In the genomic region with DNA sequence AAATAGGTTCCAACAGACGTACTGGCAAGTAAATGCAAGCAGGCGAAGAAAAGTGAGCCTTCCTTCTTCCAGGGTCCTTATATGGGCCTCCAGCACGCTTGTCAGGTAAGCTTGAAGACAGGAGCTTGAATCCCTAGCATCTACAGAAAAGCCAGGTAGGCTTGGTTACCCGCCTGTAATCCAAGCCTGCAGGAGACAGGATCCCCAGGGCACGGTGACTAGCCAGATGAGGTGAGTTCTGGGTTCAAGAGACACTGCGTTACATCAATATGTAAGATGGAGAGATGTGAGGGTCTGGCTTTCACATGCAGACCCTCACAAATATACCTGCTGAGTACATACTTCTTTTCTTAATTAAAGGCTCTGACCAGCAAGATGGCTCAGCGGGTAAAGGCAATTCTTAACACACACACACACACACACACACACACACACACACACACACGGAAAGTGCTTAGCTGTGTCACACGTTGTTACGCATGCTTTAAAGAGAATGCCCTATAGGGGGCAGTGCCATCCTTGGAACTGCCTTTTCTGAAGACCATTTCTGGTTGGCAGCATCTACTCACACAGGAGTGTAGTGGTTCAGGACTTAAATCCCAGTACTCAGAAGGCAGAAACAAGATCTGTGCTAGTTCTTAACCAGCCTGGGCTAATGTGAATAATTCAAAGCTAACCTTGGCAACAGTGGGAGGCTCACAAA, we compare ENCODE assay signal across 8 mouse cellular contexts. TPM values are rescaled to one million over a fixed set of nuclear protein-coding genes. Genes with fewer than 3 reads are reported as not detected.
A peak's percentile ranks its signal among the peaks of the same experiment; 100 is the strongest.
DNase-seq lines count a peak whose midpoint lies in the region; ATAC-seq and TF ChIP-seq lines count a peak whose summit lies in the region.

No protein-coding gene starts in this region.

- DNase-seq in right cerebral cortex, adult 18-20 months = peak; percentile 39
- no peak for DNase-seq in right cerebral cortex, postnatal 25 days
- peak; percentile 68 for DNase-seq in cerebellum, adult 11-12 months
- DNase-seq in forebrain, postnatal 0 days = peak; percentile 72
- peak; percentile 65 for DNase-seq in kidney, adult 2 months
- peak; percentile 87 for DNase-seq in liver, adult 2 months (ENCODE audit: extremely low read depth, low read depth, low spot score)
- DNase-seq in monocyte, adult 2 months (ENCODE audit: low read depth in 1 of 2, low spot score in 2 of 2) = peak; percentile 23 to 51
- peak; percentile 71 for DNase-seq in telencephalon, adult 2 months (ENCODE audit: low read depth, low spot score)

- peaks cover 3% of the 10 kb centered on the region; the same call in 1 of the 2 replicates for H3K79me2 ChIP-seq in liver, adult 2 months (ENCODE audit: control insufficient read depth, insufficient read depth, low read length)

- peaks cover 9% of the 10 kb centered on the region; the same call in 1 of the 2 replicates for H3K4me1 ChIP-seq in forebrain, postnatal 0 days (ENCODE audit: insufficient read depth)
- H3K4me1 ChIP-seq in kidney, adult 2 months (ENCODE audit: control insufficient read depth, insufficient read depth, low read length) = no peaks in the 10 kb centered on the region
- H3K4me1 ChIP-seq in liver, adult 2 months (ENCODE audit: control insufficient read depth, insufficient read depth, low read length) = peaks cover 7% of the 10 kb centered on the region; the same call in 1 of the 2 replicates

- H3K9me3 ChIP-seq in forebrain, postnatal 0 days (ENCODE audit: low read length) = no peaks in the 10 kb centered on the region

- peaks cover 8% of the 10 kb centered on the region; the same call in 1 of the 2 replicates for H3K36me3 ChIP-seq in forebrain, postnatal 0 days (ENCODE audit: insufficient read depth)
- no peaks in the 10 kb centered on the region for H3K36me3 ChIP-seq in kidney, adult 2 months (ENCODE audit: control insufficient read depth, insufficient read depth, low read length)
- peaks cover 5% of the 10 kb centered on the region for H3K36me3 ChIP-seq in liver, adult 2 months (ENCODE audit: control insufficient read depth, insufficient read depth, low read length)

- TF ChIP-seq CTCF in forebrain, postnatal 0 days (IDR thresholded peaks at IDR 0.05; ENCODE audit: low read depth) = peak; percentile 76
- TF ChIP-seq CTCF in kidney, adult 2 months (conservative IDR thresholded peaks at IDR 0.05; ENCODE audit: insufficient read depth, insufficient read length, low read depth, low read length) = peak; percentile 73
- TF ChIP-seq CTCF in liver, adult 2 months (IDR thresholded peaks at IDR 0.05; ENCODE audit: low read depth, low read length) = peak; percentile 34

- H3K4me2 ChIP-seq in forebrain, postnatal 0 days (ENCODE audit: low read depth) = peak overlapping the region; percentile 59

- H3K4me3 ChIP-seq in forebrain, postnatal 0 days (ENCODE audit: low read depth, low read length) = peak overlapping the region; percentile 72
- no peak overlapping the region for H3K4me3 ChIP-seq in kidney, adult 2 months (ENCODE audit: insufficient read depth, low read depth, low read length)
- H3K4me3 ChIP-seq in liver, adult 2 months (ENCODE audit: insufficient read depth, low read depth, low read length) = peak overlapping the region; percentile 53; the same call in 1 of the 2 replicates

- no peak for TF ChIP-seq POLR2A in kidney, adult 2 months (IDR thresholded peaks at IDR 0.05; ENCODE audit: low read depth, low read length)
- TF ChIP-seq POLR2A in liver, adult 2 months (IDR thresholded peaks at IDR 0.05; ENCODE audit: extremely low read depth, insufficient read depth, low read length) = no peak

- ATAC-seq in forebrain, postnatal 0 days = no peak

- no peak overlapping the region for H3K27ac ChIP-seq in forebrain, postnatal 0 days (ENCODE audit: low read depth, low read length)
- H3K27ac ChIP-seq in kidney, adult 2 months (ENCODE audit: insufficient read depth, low read depth, low read length) = no peak overlapping the region
- H3K27ac ChIP-seq in liver, adult 2 months (replicated peaks; ENCODE audit: insufficient read depth, low read depth, low read length) = no peak overlapping the region

- H3K9ac ChIP-seq in forebrain, postnatal 0 days = no peak overlapping the region; the same call in 1 of the 2 replicates
- H3K9ac ChIP-seq in liver, adult 2 months (ENCODE audit: low read depth, low read length) = no peak overlapping the region

- 40% methylated on average over 10 of the region's 10 CpGs for WGBS in forebrain, postnatal 0 days
- 31% methylated on average over 10 of the region's 10 CpGs for WGBS in kidney, adult 2 months
- 35% methylated on average over 10 of the region's 10 CpGs for WGBS in liver, adult 2 months

- no peaks in the 10 kb centered on the region for H3K27me3 ChIP-seq in forebrain, postnatal 0 days (ENCODE audit: insufficient read depth, low read length)
- no peaks in the 10 kb centered on the region for H3K27me3 ChIP-seq in kidney, adult 2 months (replicated peaks; ENCODE audit: control insufficient read depth, insufficient read depth, low read length)
- no peaks in the 10 kb centered on the region for H3K27me3 ChIP-seq in liver, adult 2 months (ENCODE audit: control insufficient read depth, insufficient read depth, low read length)

RNA-seq across cellular contexts. Expression of gene Elof1, which starts 0.9 kb away (rescaled TPM):
- 122 and 137 TPM in 2 replicates for total RNA-seq in forebrain, postnatal 0 days (2014; rRNA removed)
- 165 and 170 TPM in 2 replicates for polyA plus RNA-seq in forebrain, postnatal 0 days (2015; fragmentation: Nextera tagmentation; extraction: Ambion mirVana)
- 163 and 174 TPM in 2 replicates for polyA plus RNA-seq in kidney, adult 2 months (2012; rRNA removed)
- total RNA-seq in liver, adult 2 months (2014; rRNA removed) = 46.2 and 56.8 TPM in 2 replicates
- 106 and 108 TPM in 2 replicates for polyA plus RNA-seq in liver, adult 2 months (2012; rRNA removed)

RNA-seq across cellular contexts. Expression of gene Acp5, which starts 17.6 kb away (rescaled TPM):
- 3.9 TPM in 1 of 2 replicates, not detected in the other for total RNA-seq in forebrain, postnatal 0 days (2014; rRNA removed)
- polyA plus RNA-seq in forebrain, postnatal 0 days (2015; fragmentation: Nextera tagmentation; extraction: Ambion mirVana) = 0.41 and 0.88 TPM in 2 replicates
- polyA plus RNA-seq in kidney, adult 2 months (2012; rRNA removed) = 166 and 178 TPM in 2 replicates
- total RNA-seq in liver, adult 2 months (2014; rRNA removed) = 93.6 and 123 TPM in 2 replicates
- 200 and 211 TPM in 2 replicates for polyA plus RNA-seq in liver, adult 2 months (2012; rRNA removed)

RNA-seq across cellular contexts. Expression of gene Cnn1, which starts 18.9 kb away (rescaled TPM):
- total RNA-seq in forebrain, postnatal 0 days (2014; rRNA removed) = 0.24 TPM in 1 of 2 replicates, not detected in the other
- polyA plus RNA-seq in forebrain, postnatal 0 days (2015; fragmentation: Nextera tagmentation; extraction: Ambion mirVana) = 0.24 and 0.86 TPM in 2 replicates
- 2.8 and 12.0 TPM in 2 replicates for polyA plus RNA-seq in kidney, adult 2 months (2012; rRNA removed)
- 0.28 and 1.0 TPM in 2 replicates for total RNA-seq in liver, adult 2 months (2014; rRNA removed)
- 0.22 and 0.36 TPM in 2 replicates for polyA plus RNA-seq in liver, adult 2 months (2012; rRNA removed)

RNA-seq across cellular contexts. Expression of gene Ecsit, which starts 32.7 kb away (rescaled TPM):
- total RNA-seq in forebrain, postnatal 0 days (2014; rRNA removed) = 55.2 and 59.2 TPM in 2 replicates
- 64.1 and 64.7 TPM in 2 replicates for polyA plus RNA-seq in forebrain, postnatal 0 days (2015; fragmentation: Nextera tagmentation; extraction: Ambion mirVana)
- polyA plus RNA-seq in kidney, adult 2 months (2012; rRNA removed) = 130 and 143 TPM in 2 replicates
- total RNA-seq in liver, adult 2 months (2014; rRNA removed) = 34.1 and 39.1 TPM in 2 replicates
- 63.9 and 69.2 TPM in 2 replicates for polyA plus RNA-seq in liver, adult 2 months (2012; rRNA removed)

RNA-seq across cellular contexts. Expression of gene Pigyl, which starts 38.7 kb away (rescaled TPM):
- 27.8 and 35.2 TPM in 2 replicates for total RNA-seq in forebrain, postnatal 0 days (2014; rRNA removed)
- 112 and 143 TPM in 2 replicates for polyA plus RNA-seq in forebrain, postnatal 0 days (2015; fragmentation: Nextera tagmentation; extraction: Ambion mirVana)
- polyA plus RNA-seq in kidney, adult 2 months (2012; rRNA removed) = 71.4 and 76.5 TPM in 2 replicates
- total RNA-seq in liver, adult 2 months (2014; rRNA removed) = 21.6 and 23.0 TPM in 2 replicates
- 45.8 and 53.0 TPM in 2 replicates for polyA plus RNA-seq in liver, adult 2 months (2012; rRNA removed)

Comparison
In these comparisons a context has a peak if more than half of its experiments do, and no peak if none do; other contexts are left out.
1. RNA of gene Acp5, which starts 17.6 kb away (polyA plus RNA-seq): 200 to 211 TPM in liver, adult 2 months and 166 to 178 TPM in kidney, adult 2 months; 0.41 to 0.88 TPM in forebrain, postnatal 0 days; every median in the first group is over 10 times any median in the second.
2. Peak in every context shown above with its lines, with median percentiles within 50 percentile points of each other: CTCF ChIP-seq.